10 mouse cellular contexts compared by ENCODE assay signal in genomic region chr7:126277536-126278295, GRCm38 (mm10). TPM values are rescaled to one million over a fixed set of nuclear protein-coding genes. Genes with fewer than 3 reads are reported as not detected.
A peak's percentile ranks its signal among the peaks of the same experiment; 100 is the strongest.
DNase-seq lines count a peak whose midpoint lies in the region; ATAC-seq and TF ChIP-seq lines count a peak whose summit lies in the region.
"Had no signal": no experiment of that assay in that cellular context is flagged by ENCODE, and none has a peak within 500 bp of the region (broad histone marks: within the 10 kb centered on the region; RNA-seq: fewer than 3 reads in every experiment).

No protein-coding gene starts in this region.

- peak; percentile 11 for DNase-seq in lung, embryonic 14.5 days
- DNase-seq in lung, postnatal 4 days: no peak
- peak; percentile 52 for DNase-seq in kidney, postnatal 0 days (ENCODE audit: low spot score)
- no peak for DNase-seq in gastrocnemius, postnatal 36 days
- DNase-seq in adrenal gland, postnatal 25 days: no peak
- no peak for DNase-seq in adrenal gland, postnatal 14 days
- DNase-seq: retina, postnatal 1 day; thymus, postnatal 36 days had no signal

- no peak overlapping the region for H3K4me3 ChIP-seq in lung, embryonic 14.5 days (ENCODE audit: low read depth, low read length)
- peak overlapping the region; percentile 67 for H3K4me3 ChIP-seq in forebrain, embryonic 16.5 days (replicated peaks; ENCODE audit: low read length)
- H3K4me3 ChIP-seq in kidney, postnatal 0 days (replicated peaks; ENCODE audit: low read depth, low read length): no peak overlapping the region
- H3K4me3 ChIP-seq in neural tube, embryonic 13.5 days: peak overlapping the region; percentile 29

- H3K36me3 ChIP-seq in lung, embryonic 14.5 days (ENCODE audit: insufficient read depth): peaks cover 67% of the 10 kb centered on the region
- no peaks in the 10 kb centered on the region for H3K36me3 ChIP-seq in forebrain, embryonic 16.5 days (ENCODE audit: control insufficient read depth, insufficient read depth)
- H3K36me3 ChIP-seq in kidney, postnatal 0 days (ENCODE audit: insufficient read depth, low read length): no peaks in the 10 kb centered on the region
- H3K36me3 ChIP-seq in neural tube, embryonic 13.5 days: peaks cover 69% of the 10 kb centered on the region

- no peaks in the 10 kb centered on the region for H3K9me3 ChIP-seq in lung, embryonic 14.5 days (ENCODE audit: low read depth, low read length)
- no peaks in the 10 kb centered on the region for H3K9me3 ChIP-seq in forebrain, embryonic 16.5 days (ENCODE audit: control insufficient read depth, low read length)
- no peaks in the 10 kb centered on the region for H3K9me3 ChIP-seq in kidney, postnatal 0 days (replicated peaks; ENCODE audit: low read length)
- no peaks in the 10 kb centered on the region for H3K9me3 ChIP-seq in neural tube, embryonic 13.5 days

- H3K9ac ChIP-seq in lung, embryonic 14.5 days: no peak overlapping the region; the same call in 1 of the 2 replicates
- H3K9ac ChIP-seq in forebrain, embryonic 16.5 days (replicated peaks; ENCODE audit: low read depth, low read length): peak overlapping the region; percentile 28
- no peak overlapping the region for H3K9ac ChIP-seq in kidney, postnatal 0 days (ENCODE audit: low read depth, low read length)
- peak overlapping the region; percentile 100; the same call in 1 of the 2 replicates for H3K9ac ChIP-seq in neural tube, embryonic 13.5 days

- H3K4me2 ChIP-seq in lung, embryonic 14.5 days: no peak overlapping the region
- H3K4me2 ChIP-seq in forebrain, embryonic 16.5 days (ENCODE audit: low read length): peak overlapping the region; percentile 98
- H3K4me2 ChIP-seq in kidney, postnatal 0 days (ENCODE audit: low read length): no peak overlapping the region
- H3K4me2 ChIP-seq in neural tube, embryonic 13.5 days: peak overlapping the region; percentile 100

- no peak for ATAC-seq in lung, embryonic 14.5 days (ENCODE audit: insufficient read depth)
- ATAC-seq in forebrain, embryonic 16.5 days: no peak
- ATAC-seq in kidney, postnatal 0 days (replicated peaks; ENCODE audit: low FRiP score, low read depth): no peak
- no peak for ATAC-seq in neural tube, embryonic 13.5 days (ENCODE audit: low read depth)

- no peak overlapping the region for H3K27ac ChIP-seq in lung, embryonic 14.5 days (ENCODE audit: low read depth)
- H3K27ac ChIP-seq in forebrain, embryonic 16.5 days (ENCODE audit: low read length): no peak overlapping the region
- no peak overlapping the region for H3K27ac ChIP-seq in kidney, postnatal 0 days
- no peak overlapping the region for H3K27ac ChIP-seq in neural tube, embryonic 13.5 days (replicated peaks)

- intact Hi-C loops in gastrocnemius, postnatal 36 days (cut with DNase I): no loop called here

- TF ChIP-seq CTCF in lung, embryonic 14.5 days (IDR thresholded peaks at IDR 0.05; ENCODE audit: low read depth): no peak
- no peak for TF ChIP-seq CTCF in kidney, postnatal 0 days (IDR thresholded peaks at IDR 0.05; ENCODE audit: low read depth)

- 64% methylated on average over 22 of the region's 22 CpGs for WGBS in lung, embryonic 14.5 days
- WGBS in forebrain, embryonic 16.5 days: 58% methylated on average over 22 of the region's 22 CpGs
- WGBS in kidney, postnatal 0 days: 39% methylated on average over 22 of the region's 22 CpGs
- 54% methylated on average over 22 of the region's 22 CpGs for WGBS in neural tube, embryonic 13.5 days

- no peaks in the 10 kb centered on the region for H3K27me3 ChIP-seq in lung, embryonic 14.5 days (ENCODE audit: insufficient read depth, low read length)
- H3K27me3 ChIP-seq in forebrain, embryonic 16.5 days (replicated peaks; ENCODE audit: control insufficient read depth, insufficient read depth, low read length): no peaks in the 10 kb centered on the region
- H3K27me3 ChIP-seq in kidney, postnatal 0 days (ENCODE audit: insufficient read depth, low read length): no peaks in the 10 kb centered on the region
- H3K27me3 ChIP-seq in neural tube, embryonic 13.5 days: no peaks in the 10 kb centered on the region

- peaks cover 14% of the 10 kb centered on the region for H3K4me1 ChIP-seq in lung, embryonic 14.5 days (ENCODE audit: insufficient read depth)
- peaks cover 66% of the 10 kb centered on the region for H3K4me1 ChIP-seq in forebrain, embryonic 16.5 days (replicated peaks; ENCODE audit: control insufficient read depth, insufficient read depth, low read length)
- peaks cover 17% of the 10 kb centered on the region; the same call in 1 of the 2 replicates for H3K4me1 ChIP-seq in kidney, postnatal 0 days (replicated peaks; ENCODE audit: insufficient read depth, low read length)
- H3K4me1 ChIP-seq in neural tube, embryonic 13.5 days (replicated peaks): peaks cover 89% of the 10 kb centered on the region

RNA-seq across cellular contexts. Expression of gene Sbk1, which starts 5.3 kb away (rescaled TPM):
- 51.2 and 57.0 TPM in 2 replicates for polyA plus RNA-seq in lung, embryonic 14.5 days (2014; fragmentation: Nextera tagmentation; extraction: Ambion mirVana)
- 295 and 323 TPM in 2 replicates for polyA plus RNA-seq in forebrain, embryonic 16.5 days (2015; fragmentation: Nextera tagmentation; extraction: Ambion mirVana)
- polyA plus RNA-seq in kidney, postnatal 0 days (2015; fragmentation: Nextera tagmentation; extraction: Ambion mirVana): 17.7 and 19.7 TPM in 2 replicates
- polyA plus RNA-seq in neural tube, embryonic 13.5 days (2015; fragmentation: Nextera tagmentation; extraction: Ambion mirVana): 238 and 247 TPM in 2 replicates
- 10 to 100 TPM; 18.4 to 24.0 TPM for total RNA-seq in gastrocnemius, postnatal 36 days (2021)
- total RNA-seq in adrenal gland, postnatal 25 days (2021): 72.1 and 102 TPM in 2 replicates
- total RNA-seq in adrenal gland, postnatal 14 days (2021): 45.1 and 50.2 TPM in 2 replicates

Comparison
In these comparisons a context has a peak if more than half of its experiments do, and no peak if none do; other contexts are left out.
1. DNase-seq: peak in lung, embryonic 14.5 days (single experiment) and kidney, postnatal 0 days (single experiment); none in lung, postnatal 4 days (0 of 2), gastrocnemius, postnatal 36 days (0 of 2), adrenal gland, postnatal 25 days (single experiment) and adrenal gland, postnatal 14 days (single experiment).
2. H3K4me2 ChIP-seq: peak in forebrain, embryonic 16.5 days (single experiment) and neural tube, embryonic 13.5 days (single experiment); none in lung, embryonic 14.5 days (single experiment) and kidney, postnatal 0 days (single experiment).
3. H3K4me3 ChIP-seq: peak in forebrain, embryonic 16.5 days (single experiment) and neural tube, embryonic 13.5 days (single experiment); none in lung, embryonic 14.5 days (single experiment) and kidney, postnatal 0 days (single experiment).
4. H3K9ac ChIP-seq: peak in forebrain, embryonic 16.5 days (single experiment) and neural tube, embryonic 13.5 days (single experiment); none in lung, embryonic 14.5 days (single experiment) and kidney, postnatal 0 days (single experiment).